Mouse (Mus musculus) kidney, adult 2 months (tissue): ENCODE results near the gene Grap2. TPM values are rescaled to one million over a fixed set of nuclear protein-coding genes. Genes with fewer than 3 reads are reported as not detected.

Source experiments
- DNase-seq: peaks from one replicate; pipeline ENCODE4 v3.0.0; 2021
- H3K27ac ChIP-seq: fragments of 200-500 bp; 2 replicates; pipeline ENCODE4 v1.5.1; 2012; ENCODE audit warnings: low read depth, low read length, control low read depth, inconsistent platforms; ENCODE audit not compliant: insufficient read depth
- H3K27me3 ChIP-seq: fragments of 200-500 bp; replicated peaks from 2 replicates; pipeline ENCODE4 v1.6.1; 2012; ENCODE audit warnings: mild to moderate bottlenecking, moderate library complexity, low read length, inconsistent platforms; ENCODE audit not compliant: control insufficient read depth, insufficient read depth
- H3K36me3 ChIP-seq: fragments of 200-500 bp; 2 replicates; pipeline ENCODE4 v1.6.1; 2012; ENCODE audit warnings: mild to moderate bottlenecking, moderate library complexity, low read length, inconsistent platforms; ENCODE audit not compliant: control insufficient read depth, insufficient read depth
- H3K4me1 ChIP-seq: fragments of 200-500 bp; 2 replicates; pipeline ENCODE4 v1.6.1; 2011; ENCODE audit warnings: low read length; ENCODE audit not compliant: control insufficient read depth, insufficient read depth
- H3K4me3 ChIP-seq: fragments of 200-500 bp; 2 replicates; pipeline ENCODE4 v1.5.1; 2011; ENCODE audit warnings: mild to moderate bottlenecking, low read depth, low read length, control low read depth; ENCODE audit not compliant: insufficient read depth
- CTCF ChIP-seq: fragments of 200-500 bp; conservative IDR thresholded peaks from 2 replicates; pipeline ENCODE4 v1.5.1; 2011; ENCODE audit warnings: low read depth, mild to moderate bottlenecking, control low read depth, low read length, moderate library complexity, mixed read lengths; ENCODE audit not compliant: insufficient read depth, insufficient read length
- POLR2A ChIP-seq: fragments of 200-500 bp; IDR thresholded peaks from one replicate; pipeline ENCODE4 v1.6.1; 2011; ENCODE audit warnings: low read depth, low read length, control low read depth
- WGBS: fragments of 180-500 bp; shearing (Covaris S2); methylation state at CpG from one replicate; pipeline ENCODE4 v1.1.7; 2018; 5-methylcytosine and 5-hydroxymethylcytosine counted together
- polyA plus RNA-seq: library from polyadenylated mRNA; depleted of rRNA; stranded (reverse); fragments of >200 nt; gene quantifications from 2 replicates; pipeline ENCODE4 v1.2.3, GENCODE M21; 2012

Grap2 gene
- polyA plus RNA-seq, 1 experiment, result 2.5 TPM

DNA sequence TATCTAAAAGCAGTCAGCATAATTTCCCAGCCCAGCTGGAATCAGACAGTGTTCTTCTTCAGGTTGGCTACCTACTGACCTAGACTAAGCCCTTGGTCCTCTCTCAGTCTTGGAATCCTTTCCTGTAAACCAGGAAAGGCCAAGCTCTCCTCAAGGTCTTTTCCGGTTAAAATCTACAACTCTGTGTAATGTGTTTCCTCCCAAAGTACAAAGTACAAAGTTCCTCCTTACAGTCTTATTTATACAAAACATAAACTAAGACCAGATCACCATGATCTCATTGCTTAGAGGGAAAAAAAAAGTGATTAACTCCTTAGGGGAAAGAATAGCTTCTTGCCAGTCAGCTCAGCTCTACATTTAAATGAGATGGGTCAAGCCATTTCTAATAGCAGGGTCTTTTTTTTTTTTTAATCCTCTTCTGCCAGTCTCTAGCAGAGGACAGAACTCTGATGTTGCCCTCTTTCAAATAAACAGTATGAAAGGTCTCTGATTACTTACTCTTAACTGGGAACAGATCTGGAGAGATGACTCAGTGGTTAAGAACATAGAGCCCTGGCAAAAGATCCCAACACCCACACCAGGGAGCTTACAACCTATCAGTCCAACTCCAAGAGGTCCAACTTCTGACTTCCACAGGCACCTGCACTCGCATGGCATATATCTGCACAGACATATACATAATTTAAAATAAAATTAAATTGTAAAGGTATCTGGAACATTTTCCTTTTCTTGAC lies 69.5 kb downstream of the Grap2 start:
- WGBS, result 68% methylated on average over 2 of the region's 2 CpGs
- Histone ChIP-seq H3K4me3 (no peak overlapping the region), H3K36me3 (no peaks in the 10 kb centered on the region), H3K4me1 (no peaks in the 10 kb centered on the region), H3K27ac (no peak overlapping the region), H3K27me3 (no peaks in the 10 kb centered on the region)
- TF ChIP-seq POLR2A (no peak), CTCF (no peak)
- DNase-seq, result no peak

DNA sequence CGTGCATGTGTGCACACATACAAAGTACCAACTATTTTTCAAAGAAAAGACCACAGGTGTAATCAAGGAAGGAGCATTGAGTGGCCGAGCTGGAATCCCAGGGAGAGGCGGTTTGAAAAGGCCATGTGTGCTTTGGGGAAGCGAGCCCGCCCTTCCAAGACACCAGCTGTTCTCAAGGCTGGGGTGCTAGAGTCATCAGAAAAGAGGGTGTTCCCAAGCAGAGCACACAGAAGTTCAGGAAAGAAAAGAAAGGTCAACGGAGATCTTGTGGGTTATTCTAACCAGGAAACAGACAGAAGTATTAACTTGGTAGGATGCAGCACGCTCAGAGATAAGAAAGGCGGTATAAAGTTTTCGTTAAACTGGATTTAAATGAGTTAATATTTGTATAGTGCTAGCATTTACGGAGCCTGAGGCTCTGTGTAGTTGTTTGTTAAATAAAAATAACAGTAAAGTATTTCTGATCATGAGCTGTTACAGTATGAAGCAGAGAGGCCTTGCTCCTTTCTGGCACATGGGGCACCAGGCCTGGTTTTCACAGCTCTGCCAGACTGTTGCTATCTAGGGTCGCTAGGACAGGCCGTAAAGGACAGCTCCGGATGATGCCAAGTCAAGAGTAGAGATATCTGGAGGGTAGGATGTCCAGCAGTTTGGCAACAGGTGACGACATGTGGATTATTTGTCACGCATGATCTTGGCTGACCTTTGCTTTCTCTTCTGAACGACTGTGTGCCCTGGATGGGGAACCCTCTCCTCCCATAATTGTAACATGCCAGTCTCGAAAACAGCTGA lies 72.8 kb downstream of the Grap2 start:
- TF ChIP-seq CTCF (no peak), POLR2A (no peak)
- WGBS, result 86% methylated on average over 17 of the region's 17 CpGs
- no peak overlapping the region for H3K4me3 ChIP-seq
- H3K27me3 ChIP-seq, result no peaks in the 10 kb centered on the region
- H3K4me1 ChIP-seq, result no peaks in the 10 kb centered on the region
- H3K27ac ChIP-seq, result no peak overlapping the region
- H3K36me3 ChIP-seq, result no peaks in the 10 kb centered on the region
- DNase-seq, result no peak

DNA sequence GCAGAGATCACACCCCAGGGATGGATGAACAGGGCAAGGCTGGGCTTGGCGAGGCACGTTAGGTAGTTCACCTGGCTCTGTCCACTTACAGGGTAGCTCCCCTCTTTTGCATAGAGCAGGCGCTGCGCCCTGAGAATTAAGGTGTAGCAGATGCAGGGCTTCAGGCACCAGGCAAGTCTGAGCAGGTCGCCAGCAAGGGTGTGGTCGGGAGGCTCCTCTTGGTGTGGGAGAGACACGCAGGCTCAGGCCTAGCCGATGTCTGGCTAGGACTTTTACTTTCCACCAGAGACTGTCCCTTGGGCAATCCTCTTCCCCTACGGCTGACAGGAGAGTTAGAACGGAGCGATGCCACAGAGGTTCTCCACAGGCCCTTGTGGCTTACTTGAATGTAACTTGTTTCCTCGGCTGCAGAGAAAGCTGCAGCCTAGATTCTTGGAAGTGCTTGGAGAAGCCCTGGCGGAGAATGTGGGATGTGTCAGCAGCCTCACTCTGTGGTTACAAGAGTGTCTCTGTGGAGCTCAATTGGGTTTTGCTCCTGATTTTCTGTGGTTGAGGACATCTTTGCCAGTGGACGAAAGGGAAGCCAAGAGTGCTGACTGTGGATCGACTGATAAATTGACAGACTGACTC lies 76.7 kb downstream of the Grap2 start:
- no peak for DNase-seq
- 80% methylated on average over 15 of the region's 15 CpGs for whole genome bisulfite sequencing
- no peaks in the 10 kb centered on the region for H3K36me3 ChIP-seq
- TF ChIP-seq POLR2A (no peak), CTCF (no peak)
- no peak overlapping the region for H3K4me3 ChIP-seq
- H3K4me1 ChIP-seq, result no peaks in the 10 kb centered on the region
- H3K27ac ChIP-seq, result no peak overlapping the region
- H3K27me3 ChIP-seq, result no peaks in the 10 kb centered on the region

DNA sequence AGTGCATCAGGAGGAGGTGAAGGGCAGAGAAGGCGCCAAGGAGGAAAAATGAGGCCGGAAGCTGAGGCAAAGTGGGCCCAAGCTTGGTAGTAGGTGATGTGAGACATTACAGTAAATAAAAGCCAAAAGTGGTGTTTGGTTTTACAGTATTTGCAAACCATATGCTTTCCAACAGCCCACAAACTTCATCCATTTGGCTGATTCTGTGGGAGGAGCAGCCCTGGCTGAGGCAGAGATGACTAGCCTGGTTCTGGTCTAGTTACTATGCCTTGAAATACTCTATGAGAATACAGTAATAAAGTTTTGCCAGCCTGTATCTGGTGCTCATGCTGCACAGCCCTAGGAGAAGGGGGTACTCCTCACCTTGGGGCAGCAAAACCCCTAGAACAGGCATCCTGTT lies 78.0 kb downstream of the Grap2 start:
- Histone ChIP-seq H3K4me3 (no peak overlapping the region), H3K27me3 (no peaks in the 10 kb centered on the region), H3K27ac (no peak overlapping the region), H3K36me3 (no peaks in the 10 kb centered on the region), H3K4me1 (no peaks in the 10 kb centered on the region)
- TF ChIP-seq POLR2A (no peak), CTCF (no peak)
- no peak for DNase-seq
- 100% methylated on average over 2 of the region's 2 CpGs for WGBS

DNA sequence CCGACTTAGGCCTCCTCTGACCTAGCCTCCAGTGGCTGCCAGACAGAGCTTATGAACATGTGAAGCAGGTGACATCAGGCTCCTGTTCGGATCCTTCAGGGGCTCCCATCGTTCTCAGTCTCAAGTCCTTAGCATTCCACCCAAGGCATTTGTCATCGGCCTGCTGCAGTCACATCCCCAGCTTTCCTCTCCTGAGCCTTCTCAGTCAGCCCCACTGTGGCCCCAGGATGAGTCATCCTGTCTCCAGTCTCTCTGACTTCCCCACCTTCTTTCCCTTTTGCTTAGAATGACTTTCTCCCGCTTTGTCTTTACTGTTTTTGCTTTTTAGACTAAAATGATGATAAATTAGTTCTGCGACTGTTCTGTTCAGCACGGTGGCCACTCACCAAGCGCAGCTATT lies 81.5 kb downstream of the Grap2 start:
- no peak for DNase-seq

DNA sequence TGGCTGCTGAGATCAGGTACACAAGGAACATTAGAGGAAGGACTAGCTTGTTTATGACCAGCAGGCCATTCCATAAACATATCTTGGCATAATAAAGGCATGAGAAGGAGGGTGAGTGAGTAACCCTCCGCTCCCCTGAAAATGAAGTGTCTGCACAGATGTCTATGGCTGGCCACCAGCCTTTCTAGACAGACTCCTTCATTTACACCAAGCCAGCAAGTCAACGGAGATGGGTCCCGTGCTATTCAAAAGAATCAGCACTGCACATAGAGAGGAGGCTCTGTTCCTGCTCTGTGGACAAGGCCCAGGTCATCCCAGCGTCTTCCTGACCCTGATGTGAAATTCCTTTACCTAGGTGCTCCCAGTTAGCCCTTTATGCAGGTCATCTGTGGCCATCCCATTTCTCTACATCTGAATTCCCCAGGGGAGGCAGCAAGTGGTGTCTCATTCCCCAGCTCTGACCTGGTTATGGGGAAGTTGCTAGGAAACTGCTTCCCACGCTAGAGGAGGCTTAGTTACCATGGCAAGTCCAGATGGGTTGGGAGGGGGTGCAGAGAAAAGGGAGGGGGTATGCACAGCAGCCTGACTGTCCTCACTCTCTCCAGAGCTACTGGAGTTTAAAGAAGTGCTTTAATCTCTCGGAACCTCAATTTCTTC lies 86.5 kb downstream of the Grap2 start:
- Histone ChIP-seq H3K27ac (no peak overlapping the region), H3K27me3 (no peaks in the 10 kb centered on the region), H3K4me3 (no peak overlapping the region), H3K4me1 (no peaks in the 10 kb centered on the region), H3K36me3 (no peaks in the 10 kb centered on the region)
- TF ChIP-seq CTCF, result no peak
- no peak for TF ChIP-seq POLR2A
- 79% methylated on average over 6 of the region's 6 CpGs for WGBS
- DNase-seq, result no peak

More for the DNA sequence above, 81.5 kb downstream of the Grap2 start:
- WGBS, result 77% methylated on average over 8 of the region's 8 CpGs
- Histone ChIP-seq H3K36me3 (no peaks in the 10 kb centered on the region), H3K4me3 (no peak overlapping the region), H3K27ac (no peak overlapping the region), H3K4me1 (no peaks in the 10 kb centered on the region), H3K27me3 (no peaks in the 10 kb centered on the region)
- TF ChIP-seq POLR2A, result no peak
- no peak for TF ChIP-seq CTCF
